Mouse (Mus musculus) B cell, adult 67 days (primary cell): ENCODE results near the gene Vmn2r14. TPM values are rescaled to one million over a fixed set of nuclear protein-coding genes. Genes with fewer than 3 reads are reported as not detected.

Experiments used
- total RNA-seq, 2 experiments: library from RNA; stranded (reverse); gene quantifications; 4 replicates each; pipeline ENCODE4 v1.2.4; 2023

The Vmn2r14 gene
- total RNA-seq: not detected

GRCm38 (mm10) chr5:109224608-109225007, at the start of gene Vmn2r14:
Gene Vmn2r14 (minus strand): TSS chr5:109224708.

GRCm38 (mm10) chr5:109192099-109192498, 32.4 kb downstream of the Vmn2r14 start, which contains the start of gene Vmn2r13:
Gene Vmn2r13 (minus strand): TSS chr5:109192199.

Other genes with a start within 250 kb of the Vmn2r14 start
- gene Vmn2r10, start 218.2 kb downstream of the Vmn2r14 start, total RNA-seq: not detected
- not detected for gene Vmn2r11, start 165.1 kb downstream of the Vmn2r14 start, total RNA-seq
- gene Vmn2r12, start 126.8 kb downstream of the Vmn2r14 start, total RNA-seq: not detected
- not detected for gene Vmn2r13, start 32.5 kb downstream of the Vmn2r14 start, total RNA-seq
- not detected for gene Vmn2r15, start 72.9 kb upstream of the Vmn2r14 start, total RNA-seq
- not detected for gene Vmn2r16, start 105.5 kb upstream of the Vmn2r14 start, total RNA-seq
- gene Vmn2r17, start 195.0 kb upstream of the Vmn2r14 start, total RNA-seq: not detected